Mouse (Mus musculus) gastrocnemius, postnatal 4 days (tissue): ENCODE data around the gene Lrrc59. TPM values are rescaled to one million over a fixed set of nuclear protein-coding genes. Genes with fewer than 3 reads are reported as not detected.

Experiments used
- DNase-seq, 2 experiments: peaks; one replicate each; pipeline ENCODE4 v3.0.0; 2021 to 2022; ENCODE audit warnings: low spot score in 2 of 2, mixed read lengths in 2 of 2
- long read RNA-seq, 2 experiments: library from polyadenylated mRNA; stranded (forward); transcript quantifications; one replicate each; pipeline ENCODE4 v2.0.0; 2021
- total RNA-seq, 2 experiments: library from RNA; stranded (reverse); gene quantifications; 2 replicates each; pipeline ENCODE4 v1.2.3; 2021

Gene Lrrc59
- 10 to 100 TPM; 68.8 to 72.2 TPM for total RNA-seq
- long read RNA-seq, experiment 1, transcript Lrrc59-201 (7 exons, 2,837 nt) = major isoform, 225 of 237 reads
- long read RNA-seq, experiment 1, partial matches to known transcripts = 6 of 237 reads
- long read RNA-seq, experiment 1, other reads (novel, unspliced or antisense) = 6 of 237 reads
- long read RNA-seq, experiment 2, transcript Lrrc59-201 (7 exons, 2,837 nt) = major isoform, 291 of 308 reads
- long read RNA-seq, experiment 2, partial matches to known transcripts = 11 of 308 reads
- long read RNA-seq, experiment 2, other reads (novel, unspliced or antisense) = 6 of 308 reads

- peak; percentile 95 for DNase-seq
Measured at GRCm38 (mm10) chr11:94629199-94629883, at the start of gene Lrrc59. Gene Lrrc59, plus strand, starts transcription at chr11:94629767.

GRCm38 (mm10) chr11:94580111-94580740 is 49.3 kb upstream of the Lrrc59 start:
- no peak for DNase-seq

- DNase-seq = no peak
Measured at GRCm38 (mm10) chr11:94585091-94585490, 44.5 kb upstream of the Lrrc59 start.

GRCm38 (mm10) chr11:94587511-94587910 is 42.1 kb upstream of the Lrrc59 start:
- DNase-seq = no peak

GRCm38 (mm10) chr11:94596311-94596852 is 33.2 kb upstream of the Lrrc59 start:
- no peak for DNase-seq

- DNase-seq = no peak
Measured at GRCm38 (mm10) chr11:94597319-94597718, 32.2 kb upstream of the Lrrc59 start.

GRCm38 (mm10) chr11:94598437-94599120 is 31.0 kb upstream of the Lrrc59 start:
- no peak for DNase-seq

- no peak for DNase-seq
Measured at GRCm38 (mm10) chr11:94600447-94600846, 29.1 kb upstream of the Lrrc59 start.

- peak; percentile 80 to 86 for DNase-seq
Measured at GRCm38 (mm10) chr11:94601321-94602281, 28.0 kb upstream of the Lrrc59 start, which contains the start of gene Acsf2. Gene Acsf2, minus strand, starts transcription at chr11:94601871.

GRCm38 (mm10) chr11:94602356-94602955 is 27.1 kb upstream of the Lrrc59 start:
- DNase-seq = no peak

- no peak for DNase-seq
Measured at GRCm38 (mm10) chr11:94610744-94611740, 18.5 kb upstream of the Lrrc59 start.

- no peak for DNase-seq
Measured at GRCm38 (mm10) chr11:94614603-94615002, 15.0 kb upstream of the Lrrc59 start.

GRCm38 (mm10) chr11:94615494-94615893 is 14.1 kb upstream of the Lrrc59 start:
- DNase-seq = no peak

- no peak for DNase-seq
Measured at GRCm38 (mm10) chr11:94617646-94618045, 11.9 kb upstream of the Lrrc59 start.

- no peak for DNase-seq
Measured at GRCm38 (mm10) chr11:94620766-94621457, 8.7 kb upstream of the Lrrc59 start.

- DNase-seq = no peak
Measured at GRCm38 (mm10) chr11:94621458-94621852, 8.1 kb upstream of the Lrrc59 start.

- DNase-seq = no peak
Measured at GRCm38 (mm10) chr11:94622162-94622561, 7.4 kb upstream of the Lrrc59 start.

- DNase-seq = no peak
Measured at GRCm38 (mm10) chr11:94629884-94630198, 274 bp downstream of the Lrrc59 start.
